Mouse (Mus musculus) liver, embryonic 12.5 days (tissue): ENCODE results near the gene Prtg. TPM values are rescaled to one million over a fixed set of nuclear protein-coding genes. Genes with fewer than 3 reads are reported as not detected.

Experiments used
- ATAC-seq: fragments of 200-750 bp; cut with Nextera tagmentation; 2 replicates; pipeline ENCODE4 v1.8.0; 2017; ENCODE audit warnings: moderate number of reproducible peaks, mild to moderate bottlenecking, moderate library complexity
- H3K27ac ChIP-seq: fragments of 300-500 bp; sonication (generic); 2 replicates; pipeline ENCODE4 v1.5.1; 2016; ENCODE audit warnings: mild to moderate bottlenecking
- H3K27me3 ChIP-seq: fragments of 300-500 bp; sonication (generic); replicated peaks from 2 replicates; pipeline ENCODE4 v1.6.1; 2016; ENCODE audit warnings: mild to moderate bottlenecking, moderate library complexity
- H3K36me3 ChIP-seq: fragments of 300-500 bp; sonication (generic); 2 replicates; pipeline ENCODE4 v1.6.1; 2016; ENCODE audit warnings: mild to moderate bottlenecking, moderate library complexity
- H3K4me1 ChIP-seq: fragments of 300-500 bp; sonication (generic); 2 replicates; pipeline ENCODE4 v1.6.1; 2016
- H3K4me2 ChIP-seq: fragments of 300-500 bp; sonication (generic); 2 replicates; pipeline ENCODE4 v1.6.1; 2016; ENCODE audit warnings: mild to moderate bottlenecking, moderate library complexity
- H3K4me3 ChIP-seq: fragments of 300-500 bp; sonication (generic); 2 replicates; pipeline ENCODE4 v1.5.1; 2016; ENCODE audit warnings: mild to moderate bottlenecking, moderate library complexity
- H3K9ac ChIP-seq: fragments of 300-500 bp; sonication (generic); 2 replicates; pipeline ENCODE4 v1.6.1; 2016; ENCODE audit warnings: mild to moderate bottlenecking, moderate library complexity
- H3K9me3 ChIP-seq: fragments of 300-500 bp; sonication (generic); replicated peaks from 2 replicates; pipeline ENCODE4 v1.6.1; 2016; ENCODE audit warnings: mild to moderate bottlenecking, moderate library complexity
- WGBS: fragments of 180-500 bp; shearing (Covaris S2); methylation state at CpG from one replicate; pipeline ENCODE4 v1.1.7; 2016; ENCODE audit not compliant: insufficient replicate concordance; 5-methylcytosine and 5-hydroxymethylcytosine counted together
- polyA plus RNA-seq: library from polyadenylated mRNA; unstranded; fragments of >200 nt; fragmentation: Nextera tagmentation; extraction: Ambion mirVana; gene quantifications from 2 replicates; pipeline ENCODE4 v1.2.1, GENCODE M21; 2016

Prtg gene
- polyA plus RNA-seq, 1 experiment from 2014 or later, result 0.52 TPM

- no peak overlapping the region for H3K9ac ChIP-seq
- H3K36me3 ChIP-seq, result no peaks in the 10 kb centered on the region
- no peaks in the 10 kb centered on the region for H3K4me1 ChIP-seq
- no peak overlapping the region for H3K27ac ChIP-seq
- no peaks in the 10 kb centered on the region for H3K27me3 ChIP-seq
- no peak for ATAC-seq
- H3K4me3 ChIP-seq, result no peak overlapping the region
- no peak overlapping the region for H3K4me2 ChIP-seq
- H3K9me3 ChIP-seq, result no peaks in the 10 kb centered on the region
- WGBS, result 80% methylated on average over 15 of the region's 15 CpGs
These were observed 32.8 kb downstream of the Prtg start for GRCm38 (mm10) chr9:72839346-72839990.

GRCm38 (mm10) chr9:72844496-72844895 is 37.8 kb downstream of the Prtg start:
- no peaks in the 10 kb centered on the region for H3K27me3 ChIP-seq
- no peaks in the 10 kb centered on the region for H3K9me3 ChIP-seq
- H3K27ac ChIP-seq, result no peak overlapping the region
- no peak for ATAC-seq
- H3K4me2 ChIP-seq, result no peak overlapping the region
- H3K4me1 ChIP-seq, result no peaks in the 10 kb centered on the region
- no peak overlapping the region for H3K4me3 ChIP-seq
- 82% methylated on average over 5 of the region's 5 CpGs for WGBS
- no peak overlapping the region for H3K9ac ChIP-seq
- H3K36me3 ChIP-seq, result no peaks in the 10 kb centered on the region

GRCm38 (mm10) chr9:72846160-72846559 is 39.5 kb downstream of the Prtg start:
- Histone ChIP-seq H3K4me3 (no peak overlapping the region), H3K9me3 (no peaks in the 10 kb centered on the region), H3K27ac (no peak overlapping the region), H3K27me3 (no peaks in the 10 kb centered on the region), H3K4me2 (no peak overlapping the region), H3K9ac (no peak overlapping the region), H3K4me1 (no peaks in the 10 kb centered on the region), H3K36me3 (no peaks in the 10 kb centered on the region)
- 70% methylated on average over 4 of the region's 4 CpGs for WGBS
- ATAC-seq, result no peak

- Histone ChIP-seq H3K4me2 (no peak overlapping the region), H3K4me1 (no peaks in the 10 kb centered on the region), H3K27ac (no peak overlapping the region), H3K4me3 (no peak overlapping the region), H3K9me3 (no peaks in the 10 kb centered on the region), H3K9ac (no peak overlapping the region), H3K36me3 (0 out of 2 replicates have a peak, but pooled peaks cover 3% of the 10 kb centered on the region), H3K27me3 (no peaks in the 10 kb centered on the region)
- ATAC-seq, result no peak
- WGBS, result 78% methylated on average over 10 of the region's 10 CpGs
These were observed 44.9 kb downstream of the Prtg start for GRCm38 (mm10) chr9:72851541-72851940.

GRCm38 (mm10) chr9:72851979-72852378 is 45.3 kb downstream of the Prtg start:
- Histone ChIP-seq H3K4me2 (no peak overlapping the region), H3K9ac (no peak overlapping the region), H3K4me3 (no peak overlapping the region), H3K4me1 (no peaks in the 10 kb centered on the region), H3K36me3 (0 out of 2 replicates have a peak, but pooled peaks cover 3% of the 10 kb centered on the region), H3K27me3 (no peaks in the 10 kb centered on the region), H3K27ac (no peak overlapping the region), H3K9me3 (no peaks in the 10 kb centered on the region)
- no peak for ATAC-seq
- WGBS, result 69% methylated on average over 5 of the region's 5 CpGs

DNA sequence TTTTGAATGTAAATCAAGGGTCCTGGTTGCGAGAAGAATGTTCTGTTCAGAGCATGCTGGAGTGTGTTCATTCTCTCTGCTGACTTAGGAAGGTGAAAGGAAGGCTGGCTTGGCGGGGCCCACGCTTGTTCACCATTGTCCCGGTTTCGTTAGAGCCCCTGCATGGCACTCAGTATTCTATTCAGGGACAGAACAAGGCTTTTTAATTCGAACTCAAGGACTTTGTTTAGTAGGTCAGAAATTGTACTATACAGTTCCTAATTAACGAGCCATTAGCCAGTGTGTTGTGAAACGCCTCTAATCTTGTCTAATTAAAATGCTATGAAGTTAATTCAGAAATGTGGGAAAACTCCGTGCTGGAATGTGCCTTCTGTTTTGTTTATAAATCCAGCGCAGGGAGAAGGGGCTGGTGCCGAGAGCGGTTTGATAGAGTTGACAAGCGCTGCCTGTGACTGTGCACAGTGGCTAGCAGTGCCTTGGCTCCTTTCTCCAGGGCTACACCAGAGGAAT is 47.1 kb downstream of the Prtg start:
- no peak overlapping the region for H3K4me3 ChIP-seq
- H3K27ac ChIP-seq, result no peak overlapping the region
- H3K4me2 ChIP-seq, result no peak overlapping the region
- WGBS, result 74% methylated on average over 13 of the region's 13 CpGs
- 0 out of 2 replicates have a peak, but pooled peaks cover 3% of the 10 kb centered on the region for H3K36me3 ChIP-seq
- H3K9ac ChIP-seq, result no peak overlapping the region
- no peaks in the 10 kb centered on the region for H3K27me3 ChIP-seq
- ATAC-seq, result no peak
- no peaks in the 10 kb centered on the region for H3K4me1 ChIP-seq
- H3K9me3 ChIP-seq, result no peaks in the 10 kb centered on the region

- H3K4me3 ChIP-seq, result no peak overlapping the region
- no peaks in the 10 kb centered on the region for H3K36me3 ChIP-seq
- H3K27me3 ChIP-seq, result no peaks in the 10 kb centered on the region
- H3K9ac ChIP-seq, result no peak overlapping the region
- no peak overlapping the region for H3K27ac ChIP-seq
- ATAC-seq, result no peak
- no peak overlapping the region for H3K4me2 ChIP-seq
- H3K4me1 ChIP-seq, result no peaks in the 10 kb centered on the region
- 85% methylated on average over 24 of the region's 24 CpGs for WGBS
- H3K9me3 ChIP-seq, result no peaks in the 10 kb centered on the region
These were observed 50.0 kb downstream of the Prtg start for GRCm38 (mm10) chr9:72856721-72857120.

GRCm38 (mm10) chr9:72860764-72861163 is 54.1 kb downstream of the Prtg start:
- WGBS, result 74% methylated on average over 5 of the region's 5 CpGs
- ATAC-seq, result no peak
- no peak overlapping the region for H3K4me3 ChIP-seq
- no peak overlapping the region for H3K4me2 ChIP-seq
- no peaks in the 10 kb centered on the region for H3K27me3 ChIP-seq
- H3K36me3 ChIP-seq, result no peaks in the 10 kb centered on the region
- no peak overlapping the region for H3K27ac ChIP-seq
- H3K4me1 ChIP-seq, result no peaks in the 10 kb centered on the region
- no peak overlapping the region for H3K9ac ChIP-seq
- no peaks in the 10 kb centered on the region for H3K9me3 ChIP-seq

DNA sequence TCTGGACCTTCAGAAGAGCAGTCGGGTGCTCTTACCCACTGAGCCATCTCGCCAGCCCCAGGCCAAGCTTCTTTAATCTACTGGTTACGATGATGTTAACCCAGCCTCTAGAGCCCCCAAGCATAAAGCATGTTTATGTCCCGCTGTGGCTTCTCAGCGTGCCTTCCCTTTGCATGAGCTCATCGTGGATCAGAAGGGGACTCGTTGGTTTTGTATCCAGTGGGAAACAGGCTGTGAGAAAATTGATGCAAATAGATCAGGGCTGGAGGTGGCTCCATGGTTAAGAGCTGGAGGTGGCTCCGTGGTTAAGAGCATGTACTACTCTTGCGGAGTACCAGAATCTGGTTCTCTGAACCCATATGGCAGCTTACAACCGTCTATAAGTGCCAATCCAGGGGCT is 54.6 kb downstream of the Prtg start:
- no peaks in the 10 kb centered on the region for H3K27me3 ChIP-seq
- 82% methylated on average over 10 of the region's 10 CpGs for WGBS
- H3K36me3 ChIP-seq, result no peaks in the 10 kb centered on the region
- no peak overlapping the region for H3K4me3 ChIP-seq
- no peak overlapping the region for H3K27ac ChIP-seq
- no peak for ATAC-seq
- no peak overlapping the region for H3K4me2 ChIP-seq
- no peaks in the 10 kb centered on the region for H3K4me1 ChIP-seq
- no peaks in the 10 kb centered on the region for H3K9me3 ChIP-seq
- no peak overlapping the region for H3K9ac ChIP-seq

- H3K27ac ChIP-seq, result no peak overlapping the region
- no peaks in the 10 kb centered on the region for H3K9me3 ChIP-seq
- H3K4me2 ChIP-seq, result no peak overlapping the region
- no peak overlapping the region for H3K4me3 ChIP-seq
- H3K27me3 ChIP-seq, result no peaks in the 10 kb centered on the region
- 75% methylated on average over 11 of the region's 11 CpGs for whole genome bisulfite sequencing
- no peaks in the 10 kb centered on the region for H3K4me1 ChIP-seq
- no peak for ATAC-seq
- no peak overlapping the region for H3K9ac ChIP-seq
- H3K36me3 ChIP-seq, result no peaks in the 10 kb centered on the region
These were observed 55.5 kb downstream of the Prtg start for GRCm38 (mm10) chr9:72862186-72862585.

DNA sequence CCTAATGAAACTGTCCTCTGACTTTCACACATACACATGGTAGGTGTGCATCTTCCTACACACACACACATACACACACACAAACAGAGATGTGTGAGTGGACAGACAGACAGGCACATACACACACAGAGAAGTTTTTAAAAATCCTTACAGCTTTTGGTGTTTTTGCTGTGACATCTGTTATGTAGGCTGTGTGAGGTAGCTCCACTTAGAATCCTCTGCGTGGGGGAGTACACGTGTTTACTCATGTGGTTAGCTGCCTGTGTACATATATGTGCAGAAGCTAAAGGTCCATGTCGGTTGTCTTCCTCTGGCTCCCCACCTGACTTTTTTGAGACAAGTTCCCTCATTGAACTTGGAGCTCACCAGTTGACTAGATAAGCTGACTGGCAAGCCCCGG is 56.3 kb downstream of the Prtg start:
- no peak for ATAC-seq
- no peaks in the 10 kb centered on the region for H3K36me3 ChIP-seq
- no peaks in the 10 kb centered on the region for H3K27me3 ChIP-seq
- no peak overlapping the region for H3K4me3 ChIP-seq
- no peaks in the 10 kb centered on the region for H3K9me3 ChIP-seq
- no peaks in the 10 kb centered on the region for H3K4me1 ChIP-seq
- H3K27ac ChIP-seq, result no peak overlapping the region
- 74% methylated on average over 4 of the region's 4 CpGs for WGBS
- no peak overlapping the region for H3K4me2 ChIP-seq
- no peak overlapping the region for H3K9ac ChIP-seq

- Histone ChIP-seq H3K4me3 (no peak overlapping the region), H3K27ac (no peak overlapping the region), H3K27me3 (no peaks in the 10 kb centered on the region), H3K4me2 (no peak overlapping the region), H3K4me1 (no peaks in the 10 kb centered on the region), H3K9me3 (no peaks in the 10 kb centered on the region), H3K36me3 (no peaks in the 10 kb centered on the region), H3K9ac (no peak overlapping the region)
- 68% methylated on average over 5 of the region's 5 CpGs for WGBS
- no peak for ATAC-seq
These were observed 57.1 kb downstream of the Prtg start for GRCm38 (mm10) chr9:72863773-72864172.

DNA sequence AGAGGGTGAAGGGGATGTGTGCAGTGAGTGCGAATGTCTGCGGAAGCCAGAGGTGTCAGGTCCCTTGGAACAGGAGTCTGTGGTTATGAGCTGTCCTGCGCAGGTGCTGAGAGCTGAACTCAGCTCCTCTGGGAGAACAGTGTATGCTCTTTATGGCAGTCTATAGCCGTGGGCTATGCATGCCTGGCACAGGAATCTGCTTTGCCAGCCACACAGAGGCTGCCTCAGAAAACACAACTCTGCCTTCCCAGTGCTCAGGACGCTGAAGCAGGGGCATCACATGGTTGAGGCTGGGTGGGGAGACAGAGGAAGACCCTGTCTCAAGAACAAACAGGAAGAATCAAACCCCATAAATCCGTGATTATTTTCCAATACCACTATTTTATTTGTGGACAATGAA is 60.8 kb downstream of the Prtg start:
- H3K4me3 ChIP-seq, result no peak overlapping the region
- H3K9me3 ChIP-seq, result no peaks in the 10 kb centered on the region
- H3K9ac ChIP-seq, result no peak overlapping the region
- 70% methylated on average over 6 of the region's 6 CpGs for WGBS
- ATAC-seq, result no peak
- 0 out of 2 replicates have a peak, but pooled peaks cover 6% of the 10 kb centered on the region for H3K4me1 ChIP-seq
- no peaks in the 10 kb centered on the region for H3K36me3 ChIP-seq
- no peak overlapping the region for H3K4me2 ChIP-seq
- no peaks in the 10 kb centered on the region for H3K27me3 ChIP-seq
- H3K27ac ChIP-seq, result no peak overlapping the region
